Mouse (Mus musculus) kidney, embryonic 16.5 days (tissue): ENCODE data around the gene Fa2h. TPM values are rescaled to one million over a fixed set of nuclear protein-coding genes. Genes with fewer than 3 reads are reported as not detected.

Experiments used
- polyA plus RNA-seq: library from polyadenylated mRNA; unstranded; fragments of >200 nt; fragmentation: Nextera tagmentation; extraction: Ambion mirVana; gene quantifications from 2 replicates; pipeline ENCODE4 v1.2.1, GENCODE M21; 2015

Gene Fa2h
- polyA plus RNA-seq, 1 experiment from 2014 or later, result 1.8 TPM

Other genes starting within 250 kb of the Fa2h start
- 79.5 and 88.4 TPM in 2 replicates for gene Glg1, start 134.6 kb downstream of the Fa2h start, polyA plus RNA-seq
- 71.9 and 74.9 TPM in 2 replicates for gene Rfwd3, start 93.6 kb downstream of the Fa2h start, polyA plus RNA-seq
- 1.8 and 2.5 TPM in 2 replicates for gene Mlkl, start 55.6 kb downstream of the Fa2h start, polyA plus RNA-seq
- 7.8 and 7.9 TPM in 2 replicates for gene Wdr59, start 128.3 kb upstream of the Fa2h start, polyA plus RNA-seq
- gene Znrf1, start 142.3 kb upstream of the Fa2h start, polyA plus RNA-seq, result 19.8 and 19.9 TPM in 2 replicates
- 2.3 and 2.8 TPM in 2 replicates for gene Ldhd, start 236.6 kb upstream of the Fa2h start, polyA plus RNA-seq
- 20.5 and 23.1 TPM in 2 replicates for gene Zfp1, start 249.6 kb upstream of the Fa2h start, polyA plus RNA-seq